Mouse (Mus musculus) neural tube, embryonic 14.5 days (tissue): Measurements from ENCODE around the gene Creg1. TPM values are rescaled to one million over a fixed set of nuclear protein-coding genes. Genes with fewer than 3 reads are reported as not detected.

Source experiments
- ATAC-seq: fragments of 200-750 bp; cut with Nextera tagmentation; 2 replicates; pipeline ENCODE4 v1.8.0; 2017; ENCODE audit warnings: low read depth, mild to moderate bottlenecking, moderate TSS enrichment, moderate library complexity
- H3K27ac ChIP-seq: fragments of 300-500 bp; sonication (generic); 2 replicates; pipeline ENCODE4 v1.5.1; 2014; ENCODE audit warnings: low read depth, mild to moderate bottlenecking, control low read depth, low read length, moderate library complexity, mixed read lengths
- H3K27me3 ChIP-seq: fragments of 300-500 bp; sonication (generic); 2 replicates; pipeline ENCODE4 v1.6.1; 2014; ENCODE audit warnings: low read length; ENCODE audit not compliant: control insufficient read depth, insufficient read depth
- H3K36me3 ChIP-seq: fragments of 300-500 bp; sonication (generic); 2 replicates; pipeline ENCODE4 v1.6.1; 2014; ENCODE audit warnings: low read length, mixed read lengths; ENCODE audit not compliant: control insufficient read depth, insufficient read depth
- H3K4me1 ChIP-seq: fragments of 300-500 bp; sonication (generic); 2 replicates; pipeline ENCODE4 v1.6.1; 2014; ENCODE audit warnings: low read length; ENCODE audit not compliant: control insufficient read depth, insufficient read depth
- H3K4me2 ChIP-seq: fragments of 300-500 bp; sonication (generic); 2 replicates; pipeline ENCODE4 v1.6.1; 2014; ENCODE audit warnings: mild to moderate bottlenecking, low read depth, low read length, control low read depth
- H3K4me3 ChIP-seq: fragments of 300-500 bp; sonication (generic); 2 replicates; pipeline ENCODE4 v1.5.1; 2014; ENCODE audit warnings: low read depth, low read length, control low read depth, mixed read lengths
- H3K9ac ChIP-seq: fragments of 300-500 bp; sonication (generic); replicated peaks from 2 replicates; pipeline ENCODE4 v1.6.1; 2014; ENCODE audit warnings: low read depth, mild to moderate bottlenecking, control low read depth, low read length, mixed read lengths
- H3K9me3 ChIP-seq: fragments of 300-500 bp; sonication (generic); 2 replicates; pipeline ENCODE4 v1.6.1; 2016; ENCODE audit warnings: low read length; ENCODE audit not compliant: control insufficient read depth
- WGBS: fragments of 180-500 bp; shearing (Covaris S2); extraction: QIAGEN DNeasy Blood & Tissue Kit; methylation state at CpG from one replicate; pipeline ENCODE4 v1.1.7; 2014; 5-methylcytosine and 5-hydroxymethylcytosine counted together
- polyA plus RNA-seq: library from polyadenylated mRNA; unstranded; fragments of >200 nt; fragmentation: Nextera tagmentation; extraction: Ambion mirVana; gene quantifications from 2 replicates; pipeline ENCODE4 v1.2.1, GENCODE M21; 2014

Creg1 gene
- polyA plus RNA-seq, 1 experiment from 2014 or later, result 39.7 TPM

DNA sequence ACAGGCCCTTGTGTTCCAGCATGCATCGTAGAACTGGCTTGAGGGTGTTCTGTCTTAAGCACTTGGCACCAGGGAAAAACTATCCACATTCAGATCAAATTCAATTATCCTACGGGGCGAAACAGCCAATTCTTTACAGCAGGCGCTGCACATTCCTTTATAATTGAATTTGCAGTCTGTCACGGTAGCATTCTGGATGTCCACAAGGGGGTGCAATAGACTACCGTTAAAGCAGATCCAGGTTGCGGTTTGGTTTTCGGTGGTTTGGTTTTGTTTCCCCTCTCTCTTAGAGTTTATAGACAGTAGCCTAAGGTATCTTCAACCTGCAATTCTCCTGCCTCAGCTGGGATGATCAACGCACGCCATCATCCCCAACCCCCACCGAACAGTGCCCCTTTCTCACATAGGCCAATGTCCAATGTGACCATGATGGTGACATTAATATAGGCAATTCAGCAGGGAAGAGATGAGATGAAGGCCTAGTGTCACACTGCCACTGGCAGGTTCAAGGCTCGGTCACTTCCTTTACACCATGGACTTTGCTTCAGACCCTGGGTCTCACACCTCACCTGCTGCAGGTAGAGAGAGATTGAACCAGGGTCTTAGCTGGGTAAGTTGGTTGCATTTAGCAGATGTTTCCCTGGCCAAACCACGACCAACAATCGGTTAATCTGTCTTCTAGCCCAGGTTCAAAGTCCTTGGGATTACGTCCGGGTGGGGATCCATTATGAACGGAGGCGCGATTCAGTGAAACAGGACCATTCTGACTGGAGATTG, 12.2 kb downstream of the Creg1 start:
- Histone ChIP-seq H3K4me1 (peaks cover 3% of the 10 kb centered on the region; the same call in 1 of the 2 replicates), H3K36me3 (no peaks in the 10 kb centered on the region), H3K4me2 (no peak overlapping the region), H3K27me3 (peaks cover 2% of the 10 kb centered on the region), H3K4me3 (no peak overlapping the region), H3K9ac (no peak overlapping the region), H3K9me3 (no peaks in the 10 kb centered on the region), H3K27ac (no peak overlapping the region)
- WGBS, result 48% methylated on average over 19 of the region's 19 CpGs
- no peak; the same call in 1 of the 2 replicates for ATAC-seq

DNA sequence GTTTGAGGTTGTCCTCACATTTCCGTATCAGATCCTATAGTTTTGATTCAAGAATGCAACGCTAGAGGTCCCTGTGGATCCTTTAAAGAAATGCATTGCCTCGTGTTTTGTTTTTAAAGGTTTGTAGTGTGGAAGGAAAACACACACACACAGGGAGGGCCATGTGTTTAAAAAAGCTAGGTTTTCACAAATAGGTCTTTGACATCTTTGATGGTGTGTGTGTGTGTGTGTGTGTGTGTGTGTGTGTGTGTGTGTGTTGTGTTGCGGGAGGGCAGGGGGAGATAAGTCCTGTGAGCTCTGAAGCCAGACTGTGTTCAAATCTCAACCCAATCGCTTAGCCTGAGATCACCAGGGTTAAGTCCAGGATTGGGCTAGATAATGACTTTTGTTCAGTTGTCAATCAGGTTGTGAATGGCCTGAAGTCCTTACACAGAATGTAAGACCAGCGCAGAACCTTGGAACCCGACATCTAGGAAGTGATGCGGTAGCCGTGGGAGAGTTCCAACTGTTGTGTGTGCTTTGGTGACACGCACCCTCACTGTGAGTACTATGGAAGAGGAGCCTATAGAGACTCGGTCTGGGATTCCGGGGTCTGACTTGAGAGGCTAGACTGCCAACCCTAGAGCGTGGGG, 16.5 kb downstream of the Creg1 start:
- peak overlapping the region; percentile 31 for H3K4me2 ChIP-seq
- 3% methylated on average over 13 of the region's 13 CpGs for WGBS
- no peak overlapping the region for H3K27ac ChIP-seq
- H3K4me1 ChIP-seq, result 0 out of 2 replicates have a peak, but pooled peaks cover 3% of the 10 kb centered on the region
- peak overlapping the region; percentile 18 for H3K4me3 ChIP-seq
- H3K9me3 ChIP-seq, result no peaks in the 10 kb centered on the region
- peaks cover 2% of the 10 kb centered on the region; the same call in 1 of the 2 replicates for H3K27me3 ChIP-seq
- no peak overlapping the region for H3K9ac ChIP-seq
- ATAC-seq, result peak; percentile 58; the same call in 1 of the 2 replicates
- no peaks in the 10 kb centered on the region for H3K36me3 ChIP-seq

DNA sequence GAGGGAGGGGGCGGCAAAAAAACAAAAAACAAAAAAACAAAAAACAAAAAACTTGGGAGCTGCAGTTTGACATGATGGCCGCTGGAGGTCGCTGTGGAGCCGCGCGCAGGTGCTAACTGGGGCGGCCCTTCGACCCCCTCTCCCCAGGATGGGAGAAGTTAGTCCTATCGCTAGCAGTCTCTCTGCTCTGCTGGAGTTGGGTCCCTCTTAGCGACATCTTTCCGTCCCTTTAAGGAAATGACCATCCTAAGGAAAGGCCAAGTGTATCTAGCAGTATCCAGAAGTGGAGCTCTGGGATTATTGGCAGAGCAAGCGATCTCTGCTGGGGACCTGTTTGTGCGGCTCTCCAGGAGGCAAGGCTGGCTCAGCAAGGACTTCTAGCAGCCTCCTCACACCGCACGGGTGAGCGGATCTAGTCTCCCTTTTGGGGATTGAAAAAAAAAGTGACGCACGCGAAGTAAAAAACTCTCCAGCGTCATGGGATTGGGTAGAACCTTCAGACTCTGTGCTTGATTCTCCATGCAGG, 17.1 kb downstream of the Creg1 start:
- WGBS, result 4% methylated on average over 20 of the region's 20 CpGs
- Histone ChIP-seq H3K27ac (no peak overlapping the region), H3K9me3 (no peaks in the 10 kb centered on the region), H3K4me1 (no peaks in the 10 kb centered on the region; the same call in 1 of the 2 replicates), H3K27me3 (peaks cover 2% of the 10 kb centered on the region; the same call in 1 of the 2 replicates), H3K4me3 (peak overlapping the region; percentile 18), H3K9ac (no peak overlapping the region), H3K36me3 (no peaks in the 10 kb centered on the region), H3K4me2 (peak overlapping the region; percentile 31)
- peak; percentile 73; the same call in 1 of the 2 replicates for ATAC-seq

DNA sequence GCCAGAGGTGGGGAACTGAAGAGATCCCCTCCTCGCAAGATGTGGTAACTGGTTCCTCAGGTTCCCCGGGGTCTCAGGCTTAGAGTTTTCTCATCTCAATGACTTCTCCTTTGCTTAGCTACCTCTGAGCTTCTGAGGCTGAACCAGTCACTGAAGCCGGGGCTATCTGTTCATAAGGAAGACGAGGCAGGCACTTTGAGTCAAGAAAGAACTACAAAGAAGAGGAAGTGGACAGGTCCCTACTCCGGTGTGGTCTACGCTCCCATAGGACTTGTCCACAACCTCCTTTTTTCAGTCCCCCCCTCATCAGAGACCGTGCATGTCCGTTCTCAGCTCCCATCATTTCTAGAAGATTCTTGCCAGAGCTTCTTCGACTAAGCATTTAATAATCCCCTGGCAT, 17.9 kb downstream of the Creg1 start:
- Histone ChIP-seq H3K4me2 (no peak overlapping the region), H3K27me3 (peaks cover 2% of the 10 kb centered on the region; the same call in 1 of the 2 replicates), H3K4me1 (peaks cover 6% of the 10 kb centered on the region; the same call in 1 of the 2 replicates), H3K27ac (no peak overlapping the region), H3K4me3 (no peak overlapping the region), H3K9me3 (no peaks in the 10 kb centered on the region), H3K36me3 (no peaks in the 10 kb centered on the region), H3K9ac (no peak overlapping the region)
- WGBS, result 89% methylated on average over 9 of the region's 9 CpGs
- no peak for ATAC-seq

DNA sequence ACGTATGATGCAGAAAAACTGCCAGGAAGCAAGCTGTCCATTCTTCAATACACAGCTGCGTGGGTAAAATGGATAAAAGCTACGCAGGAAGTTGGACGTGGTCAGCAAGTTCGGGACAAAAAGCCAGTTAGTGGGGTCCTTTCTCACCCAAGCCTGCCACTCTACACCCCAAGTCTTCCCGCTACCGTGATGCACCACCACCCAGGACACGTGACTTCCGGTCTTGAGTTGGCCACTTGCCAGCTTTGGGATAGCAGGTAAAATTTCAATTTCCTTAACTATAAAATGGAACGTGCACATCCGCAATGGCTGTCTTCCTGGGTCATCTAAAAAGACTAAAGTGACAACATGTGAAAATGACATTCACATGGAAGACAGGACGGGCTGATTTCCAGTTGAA, 18.4 kb downstream of the Creg1 start:
- Histone ChIP-seq H3K9ac (no peak overlapping the region), H3K27me3 (peaks cover 2% of the 10 kb centered on the region; the same call in 1 of the 2 replicates)
- 89% methylated on average over 12 of the region's 12 CpGs for WGBS

DNA sequence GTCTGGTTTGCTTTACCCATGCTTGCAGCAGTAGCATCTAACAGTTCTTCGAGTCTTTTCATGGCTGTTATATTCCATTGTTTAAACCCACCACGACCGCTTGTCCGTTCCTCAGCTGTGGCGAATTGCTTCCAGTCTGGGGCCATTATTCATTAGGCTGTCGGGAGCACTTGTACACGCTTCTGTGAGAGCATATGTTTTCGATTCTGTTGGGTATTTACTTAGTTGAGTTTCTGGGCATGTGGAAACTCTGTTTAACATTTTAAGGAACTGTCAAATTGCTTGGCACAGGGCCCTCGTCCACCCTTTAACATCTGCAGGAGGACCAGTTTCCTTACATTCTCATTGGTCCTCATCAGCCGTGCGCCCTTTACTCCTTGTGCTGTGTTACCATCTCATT, 22.8 kb downstream of the Creg1 start:
- peaks cover 6% of the 10 kb centered on the region; the same call in 1 of the 2 replicates for H3K4me1 ChIP-seq
- H3K36me3 ChIP-seq, result no peaks in the 10 kb centered on the region
- no peak for ATAC-seq
- H3K27ac ChIP-seq, result no peak overlapping the region
- no peaks in the 10 kb centered on the region for H3K27me3 ChIP-seq
- 12% methylated on average over 11 of the region's 11 CpGs for WGBS
- H3K4me2 ChIP-seq, result no peak overlapping the region; the same call in 1 of the 2 replicates
- H3K9me3 ChIP-seq, result no peaks in the 10 kb centered on the region
- H3K9ac ChIP-seq, result no peak overlapping the region
- no peak overlapping the region for H3K4me3 ChIP-seq

More for the DNA sequence above, 18.4 kb downstream of the Creg1 start:
- Histone ChIP-seq H3K4me2 (no peak overlapping the region), H3K36me3 (no peaks in the 10 kb centered on the region), H3K27ac (no peak overlapping the region), H3K4me3 (no peak overlapping the region), H3K9me3 (no peaks in the 10 kb centered on the region), H3K4me1 (peaks cover 6% of the 10 kb centered on the region; the same call in 1 of the 2 replicates)
- no peak for ATAC-seq

DNA sequence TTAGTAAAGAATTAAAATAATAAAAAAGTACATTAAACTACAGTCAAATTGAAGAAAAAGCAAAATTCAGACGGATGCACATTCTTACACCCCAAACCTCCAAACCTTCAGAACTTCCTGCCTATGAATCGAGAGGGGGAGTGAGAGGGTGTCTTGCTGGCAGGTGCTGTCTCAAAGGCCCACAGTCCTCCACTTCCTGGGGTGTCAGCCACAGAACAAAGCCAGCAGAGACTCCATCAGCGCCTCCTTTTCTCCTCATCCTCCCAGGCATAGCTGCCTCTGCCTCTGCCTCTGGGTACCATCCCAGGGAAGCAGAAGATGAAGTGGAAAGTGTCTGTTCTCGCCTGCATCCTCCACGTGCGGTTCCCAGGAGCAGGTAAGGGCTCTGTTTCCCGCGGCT, 25.0 kb downstream of the Creg1 start, which contains the start of gene Cd247:
Cd247 (plus strand) TSS at position 171 of the 400 bp plus-strand sequence.
- WGBS, result 74% methylated on average over 8 of the region's 8 CpGs
- Histone ChIP-seq H3K4me2 (no peak within 1 kb of the TSS), H3K4me3 (no peak within 1 kb of the TSS), H3K4me1 (peaks cover 6% of the 10 kb centered on the region; the same call in 1 of the 2 replicates), H3K9me3 (no peaks in the 10 kb centered on the region), H3K9ac (no peak within 1 kb of the TSS), H3K27me3 (no peaks in the 10 kb centered on the region), H3K27ac (no peak within 1 kb of the TSS), H3K36me3 (no peaks in the 10 kb centered on the region)
- ATAC-seq, result no peak

DNA sequence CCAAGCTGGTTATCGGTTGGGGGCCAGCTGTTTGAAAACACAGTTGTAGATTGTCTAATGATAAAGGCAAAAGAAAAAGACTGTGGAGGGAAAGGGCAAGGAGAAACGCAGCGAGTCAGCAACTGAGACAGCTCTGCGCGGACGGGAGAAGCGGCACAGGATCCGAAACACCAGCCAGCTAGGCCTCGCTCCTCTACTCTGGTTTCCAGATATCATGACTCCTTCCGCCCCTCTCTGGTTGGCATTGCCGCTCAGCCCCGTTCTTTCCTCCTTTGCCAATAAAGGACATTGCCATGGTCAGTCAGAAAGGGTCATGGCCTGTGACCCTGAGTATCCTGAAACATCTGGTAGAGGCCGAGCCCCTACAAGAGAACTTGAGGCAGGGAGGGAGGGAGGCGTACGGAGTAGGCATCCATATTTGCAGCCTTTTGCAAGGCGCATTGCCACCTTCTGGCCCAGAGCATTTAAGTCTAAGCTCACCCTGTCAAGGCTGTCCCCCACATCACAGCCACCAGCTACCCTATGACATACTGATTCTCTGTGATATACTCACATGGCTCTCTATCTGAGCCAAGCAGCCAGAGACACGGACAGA, 25.6 kb downstream of the Creg1 start:
- Histone ChIP-seq H3K4me2 (no peak overlapping the region), H3K36me3 (no peaks in the 10 kb centered on the region), H3K4me3 (no peak overlapping the region), H3K9me3 (no peaks in the 10 kb centered on the region), H3K27ac (no peak overlapping the region), H3K4me1 (peaks cover 6% of the 10 kb centered on the region; the same call in 1 of the 2 replicates), H3K27me3 (no peaks in the 10 kb centered on the region), H3K9ac (no peak overlapping the region)
- ATAC-seq, result no peak
- WGBS, result 85% methylated on average over 17 of the region's 17 CpGs
